Mouse (Mus musculus) hindbrain, postnatal 0 days (tissue): Measurements from ENCODE around the gene Cd68. TPM values are rescaled to one million over a fixed set of nuclear protein-coding genes. Genes with fewer than 3 reads are reported as not detected.

ENCODE experiments used
- ATAC-seq: fragments of 200-750 bp; cut with Nextera tagmentation; 2 replicates; pipeline ENCODE4 v1.8.0; 2017; ENCODE audit warnings: mild to moderate bottlenecking, moderate TSS enrichment, moderate library complexity
- DNase-seq: peaks from one replicate; pipeline ENCODE4 v3.0.0-alpha.2; 2015; ENCODE audit warnings: low spot score
- H3K27ac ChIP-seq: fragments of 300-500 bp; sonication (generic); 2 replicates; pipeline ENCODE4 v1.5.1; 2014; ENCODE audit warnings: mild to moderate bottlenecking
- H3K27me3 ChIP-seq: fragments of 300-500 bp; sonication (generic); 2 replicates; pipeline ENCODE4 v1.6.1; 2014; ENCODE audit warnings: low read length, mixed read lengths; ENCODE audit not compliant: insufficient read depth
- H3K36me3 ChIP-seq: fragments of 300-500 bp; sonication (generic); 2 replicates; pipeline ENCODE4 v1.6.1; 2014; ENCODE audit warnings: low read length, mixed read lengths; ENCODE audit not compliant: insufficient read depth
- H3K4me1 ChIP-seq: fragments of 300-500 bp; sonication (generic); 2 replicates; pipeline ENCODE4 v1.6.1; 2014; ENCODE audit warnings: antibody characterized with exemption, low read length, mixed read lengths; ENCODE audit not compliant: insufficient read depth
- H3K4me2 ChIP-seq: fragments of 300-500 bp; sonication (generic); 2 replicates; pipeline ENCODE4 v1.6.1; 2014; ENCODE audit warnings: low read depth, mild to moderate bottlenecking, low read length, moderate library complexity, mixed read lengths
- H3K4me3 ChIP-seq: fragments of 300-500 bp; sonication (generic); 2 replicates; pipeline ENCODE4 v1.5.1; 2014; ENCODE audit warnings: low read length
- H3K9ac ChIP-seq: fragments of 300-500 bp; sonication (generic); replicated peaks from 2 replicates; pipeline ENCODE4 v1.6.1; 2014; ENCODE audit warnings: mild to moderate bottlenecking, low read length, moderate library complexity, mixed read lengths
- H3K9me3 ChIP-seq: fragments of 300-500 bp; sonication (generic); 2 replicates; pipeline ENCODE4 v1.6.1; 2016; ENCODE audit warnings: low read length, mixed read lengths
- CTCF ChIP-seq: IDR thresholded peaks from 2 replicates; pipeline ENCODE4 v1.5.1; 2016; ENCODE audit warnings: antibody characterized with exemption, control low read depth, low read depth
- WGBS: fragments of 180-500 bp; shearing (Covaris S2); extraction: QIAGEN DNeasy Blood & Tissue Kit; methylation state at CpG from one replicate; pipeline ENCODE4 v1.1.7; 2014; 5-methylcytosine and 5-hydroxymethylcytosine counted together
- polyA plus RNA-seq: library from polyadenylated mRNA; unstranded; fragments of >200 nt; fragmentation: Nextera tagmentation; extraction: Ambion mirVana; gene quantifications from 2 replicates; pipeline ENCODE4 v1.2.1, GENCODE M21; 2015
- total RNA-seq: library from RNA; depleted of rRNA; stranded (reverse); fragments of >200 nt; gene quantifications from 2 replicates; pipeline ENCODE4 v1.2.3, GENCODE M21; 2014

Cd68 gene
- total and polyA plus RNA-seq, 2 experiments from 2014 or later: 6.0 to 12.0 TPM

- no peak overlapping the region for H3K9ac ChIP-seq
- peaks cover 43% of the 10 kb centered on the region for H3K36me3 ChIP-seq
- no peak overlapping the region for H3K4me2 ChIP-seq
- DNase-seq (no peak), ATAC-seq (no peak)
- H3K27me3 ChIP-seq: no peaks in the 10 kb centered on the region
- 83% methylated on average over 6 of the region's 6 CpGs for WGBS
- no peaks in the 10 kb centered on the region for H3K9me3 ChIP-seq
- no peak for TF ChIP-seq CTCF
- 0 out of 2 replicates have a peak overlapping the region, but pooled peaks have one; percentile 94 for H3K27ac ChIP-seq
- no peak overlapping the region for H3K4me3 ChIP-seq
- H3K4me1 ChIP-seq: no peaks in the 10 kb centered on the region
Observed at GRCm38 (mm10) chr11:69663795-69664194, 2.2 kb downstream of the Cd68 start.

GRCm38 (mm10) chr11:69662967-69663671 lies 2.8 kb downstream of the Cd68 start:
- Histone ChIP-seq H3K36me3 (peaks cover 36% of the 10 kb centered on the region), H3K27me3 (no peaks in the 10 kb centered on the region), H3K27ac (peak overlapping the region; percentile 94), H3K4me1 (no peaks in the 10 kb centered on the region), H3K9ac (peak overlapping the region; percentile 61), H3K9me3 (no peaks in the 10 kb centered on the region), H3K4me3 (peak overlapping the region; percentile 54), H3K4me2 (peak overlapping the region; percentile 54)
- DNase-seq (no peak), ATAC-seq (peak; percentile 4; the same call in 1 of the 2 replicates)
- 70% methylated on average over 13 of the region's 13 CpGs for WGBS
- TF ChIP-seq CTCF: no peak

DNA sequence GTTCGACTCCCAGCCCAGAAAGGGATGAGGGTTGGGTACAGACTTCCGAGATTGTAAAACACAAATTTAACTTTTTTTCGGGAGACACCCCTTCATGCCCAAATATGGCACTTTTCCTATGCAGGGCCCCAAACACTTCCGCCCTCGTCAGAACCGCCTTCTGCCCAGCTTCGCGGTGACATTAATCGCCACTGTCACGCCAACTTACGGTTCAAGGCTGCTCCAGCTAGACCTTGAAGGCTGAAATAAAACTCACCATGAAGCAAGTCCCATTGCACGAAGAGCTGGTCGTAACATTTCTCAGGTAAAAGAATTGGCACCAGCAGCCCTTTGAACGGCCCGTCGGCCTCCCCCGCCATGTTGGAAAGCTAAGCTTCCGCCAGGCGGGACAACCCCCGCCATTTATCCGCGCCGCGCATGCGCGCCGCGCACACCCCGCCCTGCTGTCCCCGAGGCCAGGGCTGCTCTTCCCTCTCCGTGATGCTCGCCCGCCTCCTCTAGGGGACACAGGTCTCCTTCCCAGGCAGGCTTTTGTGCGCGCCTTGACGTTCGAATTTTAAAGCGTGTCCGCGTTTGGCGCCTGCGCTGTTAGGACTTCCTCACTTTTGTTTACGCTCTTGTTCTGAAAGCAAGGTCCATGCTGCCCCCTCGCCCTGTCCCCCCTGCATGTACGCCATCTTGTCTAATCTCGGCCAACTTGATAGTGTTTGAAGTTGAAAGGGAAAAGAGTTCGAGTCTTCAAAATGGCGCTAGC lies 3.6 kb downstream of the Cd68 start, which contains the start of gene Mpdu1:
Gene Mpdu1, minus strand, starts transcription at position 430 of the 754 bp plus-strand sequence.
- H3K9ac ChIP-seq: peak within 1 kb of the TSS; percentile 61
- H3K36me3 ChIP-seq: peaks cover 35% of the 10 kb centered on the region
- peak within 1 kb of the TSS; percentile 54 for H3K4me2 ChIP-seq
- no peaks in the 10 kb centered on the region for H3K27me3 ChIP-seq
- peak within 1 kb of the TSS; percentile 94 for H3K27ac ChIP-seq
- ATAC-seq (peak; percentile 97), DNase-seq (peak; percentile 99)
- WGBS: under 1% methylated on average over 48 of the region's 48 CpGs
- peak; percentile 68 for TF ChIP-seq CTCF
- no peaks in the 10 kb centered on the region for H3K9me3 ChIP-seq
- no peaks in the 10 kb centered on the region for H3K4me1 ChIP-seq
- peak within 1 kb of the TSS; percentile 54 for H3K4me3 ChIP-seq

DNA sequence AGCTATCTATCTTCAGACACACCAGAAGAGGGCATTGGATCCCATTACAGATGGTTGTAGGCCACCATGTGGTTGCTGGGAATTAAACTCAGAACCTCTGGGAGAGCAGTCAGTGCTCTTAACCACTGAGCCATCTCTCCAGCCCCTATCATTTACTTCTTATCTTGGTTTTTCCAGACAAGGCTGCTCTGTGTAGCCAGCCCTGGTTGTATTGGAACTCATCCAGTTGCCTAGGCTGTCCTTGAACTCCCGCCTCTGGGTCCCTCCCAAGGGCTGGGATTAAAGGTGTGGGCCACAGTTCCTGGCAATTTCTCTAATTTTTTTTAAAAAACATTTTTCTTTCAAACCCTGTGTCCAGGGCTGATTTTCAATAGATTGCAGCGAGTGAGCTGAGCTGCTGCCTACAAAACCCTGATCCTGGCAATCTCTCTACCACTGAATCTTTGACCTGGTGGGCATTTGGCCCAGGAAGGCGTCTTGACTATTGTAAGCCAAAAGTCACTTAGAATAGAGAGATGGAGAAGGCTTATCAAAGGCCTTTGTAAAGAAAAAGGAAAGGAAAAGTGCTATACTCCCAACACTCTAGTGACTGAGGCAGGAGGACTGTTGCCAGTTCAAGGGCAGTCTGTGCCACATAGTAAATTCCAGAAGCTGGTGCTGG lies 4.6 kb downstream of the Cd68 start:
- Histone ChIP-seq H3K4me2 (peak overlapping the region; percentile 54), H3K9me3 (no peaks in the 10 kb centered on the region), H3K27ac (peak overlapping the region; percentile 94; the same call in 1 of the 2 replicates), H3K36me3 (peaks cover 30% of the 10 kb centered on the region), H3K27me3 (no peaks in the 10 kb centered on the region), H3K9ac (peak overlapping the region; percentile 61; the same call in 1 of the 2 replicates), H3K4me3 (peak overlapping the region; percentile 54), H3K4me1 (no peaks in the 10 kb centered on the region)
- 60% methylated on average over 3 of the region's 3 CpGs for WGBS
- DNase-seq (no peak), ATAC-seq (no peak)
- no peak for TF ChIP-seq CTCF

GRCm38 (mm10) chr11:69657462-69657881 lies 8.5 kb downstream of the Cd68 start:
- no peak overlapping the region for H3K4me2 ChIP-seq
- ATAC-seq (no peak), DNase-seq (no peak)
- no peak overlapping the region for H3K4me3 ChIP-seq
- no peak overlapping the region for H3K9ac ChIP-seq
- H3K36me3 ChIP-seq: peaks cover 20% of the 10 kb centered on the region
- WGBS: 82% methylated on average over 15 of the region's 15 CpGs
- H3K4me1 ChIP-seq: no peaks in the 10 kb centered on the region
- no peaks in the 10 kb centered on the region for H3K27me3 ChIP-seq
- no peak for TF ChIP-seq CTCF
- no peak overlapping the region for H3K27ac ChIP-seq
- no peaks in the 10 kb centered on the region for H3K9me3 ChIP-seq

GRCm38 (mm10) chr11:69656617-69657461 lies 9.1 kb downstream of the Cd68 start:
- no peaks in the 10 kb centered on the region for H3K27me3 ChIP-seq
- H3K36me3 ChIP-seq: peaks cover 27% of the 10 kb centered on the region
- ATAC-seq: no peak
- no peak overlapping the region for H3K4me2 ChIP-seq
- no peaks in the 10 kb centered on the region for H3K4me1 ChIP-seq
- 0 out of 2 replicates have a peak overlapping the region, but pooled peaks have one; percentile 17 for H3K9ac ChIP-seq
- no peaks in the 10 kb centered on the region for H3K9me3 ChIP-seq
- DNase-seq: peak; percentile 86
- H3K27ac ChIP-seq: no peak overlapping the region
- peak; percentile 88 for TF ChIP-seq CTCF
- whole genome bisulfite sequencing: 83% methylated on average over 10 of the region's 10 CpGs
- H3K4me3 ChIP-seq: no peak overlapping the region
